16 mouse cellular contexts compared by ENCODE assay signal in genomic region chr16:35319773-35320172, GRCm38 (mm10). TPM values are rescaled to one million over a fixed set of nuclear protein-coding genes. Genes with fewer than 3 reads are reported as not detected.
DNase-seq lines count a peak whose midpoint lies in the region; ATAC-seq and TF ChIP-seq lines count a peak whose summit lies in the region.
"Had no signal": no experiment of that assay in that cellular context is flagged by ENCODE, and none has a peak within 500 bp of the region (broad histone marks: within the 10 kb centered on the region; RNA-seq: fewer than 3 reads in every experiment).

No protein-coding gene starts in this region.

- H3K9me3 ChIP-seq in hindbrain, embryonic 16.5 days (ENCODE audit: control insufficient read depth, low read length), result no peaks in the 10 kb centered on the region
- H3K9me3 ChIP-seq in hindbrain, postnatal 0 days (ENCODE audit: low read length), result no peaks in the 10 kb centered on the region
- H3K9me3 ChIP-seq in MEL (replicated peaks; ENCODE audit: insufficient read depth, low read length), result no peaks in the 10 kb centered on the region
- no peaks in the 10 kb centered on the region for H3K9me3 ChIP-seq in forebrain, embryonic 14.5 days (replicated peaks; ENCODE audit: control insufficient read depth, low read length)
- H3K9me3 ChIP-seq in neural tube, embryonic 14.5 days (ENCODE audit: control insufficient read depth, low read length), result no peaks in the 10 kb centered on the region
- no peaks in the 10 kb centered on the region for H3K9me3 ChIP-seq in kidney, embryonic 16.5 days (ENCODE audit: low read length)
- H3K9me3 ChIP-seq: embryonic facial prominence, embryonic 13.5 days; kidney, embryonic 15.5 days; limb, embryonic 12.5 days; liver, embryonic 12.5 days; stomach, embryonic 15.5 days had no signal

- no peak for TF ChIP-seq EP300 in MEL (IDR thresholded peaks at IDR 0.05; ENCODE audit: low read depth in 1 of 2, low read length in 2 of 2)

- TF ChIP-seq RAD21 in MEL (IDR thresholded peaks at IDR 0.05; ENCODE audit: low read depth, low read length), result no peak

- no peak for TF ChIP-seq CTCF in hindbrain, postnatal 0 days (IDR thresholded peaks at IDR 0.05; ENCODE audit: low read depth)
- no peak for TF ChIP-seq CTCF in MEL (IDR thresholded peaks at IDR 0.05 in 2 of 3, conservative IDR thresholded peaks at IDR 0.05 in 1 of 3; ENCODE audit: control insufficient read depth in 1 of 3, insufficient read depth in 1 of 3, low read depth in 2 of 3, low read length in 3 of 3, poor library complexity in 1 of 3, severe bottlenecking in 1 of 3)

- DNase-seq in hindbrain, postnatal 0 days (ENCODE audit: low spot score), result no peak
- DNase-seq in MEL (ENCODE audit: low read depth, low spot score), result no peak
- DNase-seq in forebrain, embryonic 14.5 days (ENCODE audit: low spot score), result no peak
- no peak for DNase-seq in heart, postnatal 36 days
- DNase-seq: adrenal gland, postnatal 14 days; lung, adult 18-20 months; thymus, postnatal 25 days had no signal

- ATAC-seq in hindbrain, embryonic 16.5 days, result peak; percentile 27
- ATAC-seq in hindbrain, postnatal 0 days, result no peak
- ATAC-seq in forebrain, embryonic 14.5 days, result peak; percentile 34; the same call in 1 of the 2 replicates
- peak; percentile 41; the same call in 1 of the 2 replicates for ATAC-seq in neural tube, embryonic 14.5 days (ENCODE audit: low read depth)
- no peak for ATAC-seq in kidney, embryonic 16.5 days (ENCODE audit: low FRiP score, low TSS enrichment)
- ATAC-seq: liver, embryonic 12.5 days had no signal

- no peak overlapping the region for H3K4me3 ChIP-seq in hindbrain, embryonic 16.5 days (ENCODE audit: low read length)
- H3K4me3 ChIP-seq in hindbrain, postnatal 0 days (ENCODE audit: low read length), result no peak overlapping the region
- no peak overlapping the region for H3K4me3 ChIP-seq in MEL (ENCODE audit: control insufficient read depth in 1 of 2, insufficient read depth in 1 of 2, low read depth in 2 of 2, low read length in 2 of 2)
- H3K4me3 ChIP-seq in forebrain, embryonic 14.5 days (ENCODE audit: low read depth, low read length), result no peak overlapping the region
- no peak overlapping the region for H3K4me3 ChIP-seq in neural tube, embryonic 14.5 days (ENCODE audit: low read depth, low read length)
- no peak overlapping the region for H3K4me3 ChIP-seq in kidney, embryonic 16.5 days (ENCODE audit: low read length)
- H3K4me3 ChIP-seq: embryonic facial prominence, embryonic 13.5 days; erythroblast, embryonic 14.5 days; kidney, embryonic 15.5 days; limb, embryonic 12.5 days; liver, embryonic 12.5 days; stomach, embryonic 15.5 days had no signal

- no peaks in the 10 kb centered on the region for H3K79me2 ChIP-seq in MEL (ENCODE audit: control insufficient read depth, insufficient read depth, low read length, poor library complexity)

- no peak overlapping the region for H3K9ac ChIP-seq in hindbrain, embryonic 16.5 days (ENCODE audit: low read depth, low read length)
- no peak overlapping the region for H3K9ac ChIP-seq in hindbrain, postnatal 0 days (replicated peaks; ENCODE audit: low read length)
- H3K9ac ChIP-seq in MEL (ENCODE audit: control insufficient read depth, low read depth, low read length, poor library complexity, severe bottlenecking), result peak overlapping the region; percentile 12; the same call in 1 of the 2 replicates
- H3K9ac ChIP-seq in forebrain, embryonic 14.5 days (ENCODE audit: low read length), result no peak overlapping the region
- no peak overlapping the region for H3K9ac ChIP-seq in neural tube, embryonic 14.5 days (replicated peaks; ENCODE audit: low read depth, low read length)
- H3K9ac ChIP-seq in kidney, embryonic 16.5 days (replicated peaks; ENCODE audit: low read length), result no peak overlapping the region
- H3K9ac ChIP-seq: embryonic facial prominence, embryonic 13.5 days; kidney, embryonic 15.5 days; limb, embryonic 12.5 days; liver, embryonic 12.5 days; stomach, embryonic 15.5 days had no signal

- H3K27me3 ChIP-seq in hindbrain, embryonic 16.5 days (replicated peaks; ENCODE audit: control insufficient read depth, insufficient read depth, low read length), result no peaks in the 10 kb centered on the region
- no peaks in the 10 kb centered on the region for H3K27me3 ChIP-seq in hindbrain, postnatal 0 days (ENCODE audit: insufficient read depth, low read length)
- H3K27me3 ChIP-seq in MEL (ENCODE audit: control insufficient read depth in 1 of 2, insufficient read depth in 2 of 2, low read length in 2 of 2), result no peaks in the 10 kb centered on the region
- H3K27me3 ChIP-seq in forebrain, embryonic 14.5 days (replicated peaks; ENCODE audit: control insufficient read depth, insufficient read depth, low read length), result no peaks in the 10 kb centered on the region
- H3K27me3 ChIP-seq in neural tube, embryonic 14.5 days (ENCODE audit: control insufficient read depth, insufficient read depth, low read length), result no peaks in the 10 kb centered on the region
- H3K27me3 ChIP-seq in kidney, embryonic 16.5 days (ENCODE audit: insufficient read depth, low read length), result no peaks in the 10 kb centered on the region
- H3K27me3 ChIP-seq: embryonic facial prominence, embryonic 13.5 days; kidney, embryonic 15.5 days; limb, embryonic 12.5 days; liver, embryonic 12.5 days; stomach, embryonic 15.5 days had no signal

- no peak for TF ChIP-seq POLR2A in MEL (IDR thresholded peaks at IDR 0.05; ENCODE audit: control insufficient read depth in 1 of 2, insufficient read depth in 1 of 2, low read depth in 1 of 2, low read length in 2 of 2, poor library complexity in 1 of 2)

- 84% methylated on average over 2 of the region's 2 CpGs for WGBS in hindbrain, embryonic 16.5 days
- WGBS in hindbrain, postnatal 0 days, result 77% methylated on average over 2 of the region's 2 CpGs
- WGBS in forebrain, embryonic 14.5 days, result 54% methylated on average over 2 of the region's 2 CpGs
- WGBS in neural tube, embryonic 14.5 days, result 52% methylated on average over 2 of the region's 2 CpGs
- 82% methylated on average over 2 of the region's 2 CpGs for WGBS in kidney, embryonic 16.5 days

- H3K4me2 ChIP-seq in hindbrain, embryonic 16.5 days (ENCODE audit: low read length), result no peak overlapping the region
- H3K4me2 ChIP-seq in hindbrain, postnatal 0 days (ENCODE audit: low read depth, low read length), result no peak overlapping the region
- H3K4me2 ChIP-seq in forebrain, embryonic 14.5 days (ENCODE audit: low read length), result no peak overlapping the region
- no peak overlapping the region for H3K4me2 ChIP-seq in neural tube, embryonic 14.5 days (ENCODE audit: low read depth, low read length)
- no peak overlapping the region for H3K4me2 ChIP-seq in kidney, embryonic 16.5 days (replicated peaks; ENCODE audit: low read depth, low read length)
- H3K4me2 ChIP-seq: embryonic facial prominence, embryonic 13.5 days; kidney, embryonic 15.5 days; limb, embryonic 12.5 days; liver, embryonic 12.5 days; stomach, embryonic 15.5 days had no signal

- no peak overlapping the region for H3K27ac ChIP-seq in hindbrain, embryonic 16.5 days (ENCODE audit: low read depth, low read length)
- H3K27ac ChIP-seq in hindbrain, postnatal 0 days, result no peak overlapping the region
- H3K27ac ChIP-seq in MEL (ENCODE audit: control insufficient read depth, low read depth, low read length), result peak overlapping the region; percentile 31; the same call in 1 of the 2 replicates
- H3K27ac ChIP-seq in forebrain, embryonic 14.5 days (ENCODE audit: low read depth, low read length), result no peak overlapping the region
- H3K27ac ChIP-seq in neural tube, embryonic 14.5 days (ENCODE audit: low read depth, low read length), result no peak overlapping the region
- H3K27ac ChIP-seq in kidney, embryonic 16.5 days (ENCODE audit: low read length), result no peak overlapping the region
- H3K27ac ChIP-seq: embryonic facial prominence, embryonic 13.5 days; kidney, embryonic 15.5 days; limb, embryonic 12.5 days; liver, embryonic 12.5 days; stomach, embryonic 15.5 days had no signal

- intact Hi-C loops in heart, postnatal 36 days (cut with DNase I), result loop anchor here (1.0 to 5.0 kb wide), 4 partner anchors 221 to 497 kb away; partner anchors contain the start of gene Sema5b

- H3K36me3 ChIP-seq in hindbrain, embryonic 16.5 days (ENCODE audit: control insufficient read depth, insufficient read depth, low read length), result no peaks in the 10 kb centered on the region
- H3K36me3 ChIP-seq in hindbrain, postnatal 0 days (ENCODE audit: insufficient read depth, low read length), result no peaks in the 10 kb centered on the region
- peaks cover 0 to 14% of the 10 kb centered on the region in 2 experiments; a peak in 2 of 4 replicates for H3K36me3 ChIP-seq in MEL (ENCODE audit: control insufficient read depth in 1 of 2, insufficient read depth in 2 of 2, low read length in 2 of 2)
- H3K36me3 ChIP-seq in forebrain, embryonic 14.5 days (ENCODE audit: control insufficient read depth, insufficient read depth, low read length), result no peaks in the 10 kb centered on the region; the same call in 1 of the 2 replicates
- H3K36me3 ChIP-seq in neural tube, embryonic 14.5 days (ENCODE audit: control insufficient read depth, insufficient read depth, low read length), result no peaks in the 10 kb centered on the region
- 0 out of 2 replicates have a peak, but pooled peaks cover 3% of the 10 kb centered on the region for H3K36me3 ChIP-seq in kidney, embryonic 16.5 days (ENCODE audit: insufficient read depth, low read length)
- H3K36me3 ChIP-seq: embryonic facial prominence, embryonic 13.5 days; limb, embryonic 12.5 days; liver, embryonic 12.5 days; stomach, embryonic 15.5 days had no signal

- H3K4me1 ChIP-seq in hindbrain, embryonic 16.5 days (ENCODE audit: control insufficient read depth, insufficient read depth, low read depth, low read length), result peaks cover 2% of the 10 kb centered on the region; the same call in 1 of the 2 replicates
- H3K4me1 ChIP-seq in hindbrain, postnatal 0 days (ENCODE audit: insufficient read depth, low read length), result no peaks in the 10 kb centered on the region
- peaks cover 6% of the 10 kb centered on the region in 2 experiments for H3K4me1 ChIP-seq in MEL (ENCODE audit: control insufficient read depth in 1 of 2, insufficient read depth in 2 of 2, low read length in 2 of 2)
- no peaks in the 10 kb centered on the region for H3K4me1 ChIP-seq in forebrain, embryonic 14.5 days (ENCODE audit: control insufficient read depth, insufficient read depth, low read length)
- H3K4me1 ChIP-seq in neural tube, embryonic 14.5 days (ENCODE audit: control insufficient read depth, insufficient read depth, low read length), result peaks cover 3% of the 10 kb centered on the region; the same call in 1 of the 2 replicates
- H3K4me1 ChIP-seq in kidney, embryonic 16.5 days (ENCODE audit: insufficient read depth, low read length), result no peaks in the 10 kb centered on the region
- H3K4me1 ChIP-seq: kidney, embryonic 15.5 days; limb, embryonic 12.5 days; liver, embryonic 12.5 days; stomach, embryonic 15.5 days had no signal

RNA-seq across cellular contexts. Expression of gene Sec22a, which starts 43.9 kb away (rescaled TPM):
- 37.3 and 38.3 TPM in 2 replicates for polyA plus RNA-seq in hindbrain, embryonic 16.5 days (2015; fragmentation: Nextera tagmentation; extraction: Ambion mirVana)
- total RNA-seq in hindbrain, postnatal 0 days (2014; rRNA removed), result 14.7 and 15.5 TPM in 2 replicates
- polyA plus RNA-seq in hindbrain, postnatal 0 days (2015; fragmentation: Nextera tagmentation; extraction: Ambion mirVana), result 41.4 and 42.7 TPM in 2 replicates
- total RNA-seq in MEL (2012; rRNA removed), result 7.6 and 10.5 TPM in 2 replicates
- polyA plus RNA-seq in MEL (2012; ENCODE audit: insufficient read depth in 1 of 2, insufficient read length in 2 of 2, low read depth in 1 of 2, low replicate concordance in 2 of 2, missing spikeins in 1 of 2), result 10 to 100 TPM; 11.4 to 98.3 TPM
- 47.7 and 49.4 TPM in 2 replicates for polyA plus RNA-seq in forebrain, embryonic 14.5 days (2014; fragmentation: Nextera tagmentation; extraction: Ambion mirVana)
- polyA plus RNA-seq in neural tube, embryonic 14.5 days (2014; fragmentation: Nextera tagmentation; extraction: Ambion mirVana), result 40.3 and 44.0 TPM in 2 replicates
- polyA plus RNA-seq in kidney, embryonic 16.5 days (2015; fragmentation: Nextera tagmentation; extraction: Ambion mirVana), result 50.4 and 50.8 TPM in 2 replicates
- 10 to 100 TPM in 1 of 2 experiments, 1 to 10 TPM in 1; 9.8 to 11.2 TPM for total RNA-seq in heart, postnatal 36 days (2021)

Comparison
In these comparisons a context has a peak if more than half of its experiments do, and no peak if none do; other contexts are left out.
1. ATAC-seq: peak in hindbrain, embryonic 16.5 days (single experiment), forebrain, embryonic 14.5 days (single experiment) and neural tube, embryonic 14.5 days (single experiment); none in hindbrain, postnatal 0 days (single experiment) and kidney, embryonic 16.5 days (single experiment).